Mouse (Mus musculus) midbrain, embryonic 11.5 days (tissue): Measurements from ENCODE around the gene Aldh1a2. TPM values are rescaled to one million over a fixed set of nuclear protein-coding genes. Genes with fewer than 3 reads are reported as not detected.
A peak's percentile ranks its signal among the peaks of the same experiment; 100 is the strongest.

Source experiments
- ATAC-seq: fragments of 200-750 bp; cut with Nextera tagmentation; 2 replicates; pipeline ENCODE4 v1.8.0; 2017; ENCODE audit warnings: moderate TSS enrichment, moderate library complexity; ENCODE audit not compliant: low FRiP score
- DNase-seq: peaks from one replicate; pipeline ENCODE4 v3.0.0; 2015; ENCODE audit warnings: low spot score; ENCODE audit errors: missing footprints
- H3K27ac ChIP-seq: fragments of 300-500 bp; sonication (generic); 2 replicates; pipeline ENCODE4 v1.5.1; 2014; ENCODE audit warnings: low read depth, low read length
- H3K27me3 ChIP-seq: fragments of 300-500 bp; sonication (generic); 2 replicates; pipeline ENCODE4 v1.6.1; 2014; ENCODE audit warnings: mild to moderate bottlenecking, low read length, moderate library complexity, mixed read lengths; ENCODE audit not compliant: control insufficient read depth, insufficient read depth
- H3K36me3 ChIP-seq: fragments of 300-500 bp; sonication (generic); 2 replicates; pipeline ENCODE4 v1.6.1; 2014; ENCODE audit warnings: mild to moderate bottlenecking, low read length, moderate library complexity, mixed read lengths; ENCODE audit not compliant: control insufficient read depth, insufficient read depth
- H3K4me1 ChIP-seq: fragments of 300-500 bp; sonication (generic); 2 replicates; pipeline ENCODE4 v1.6.1; 2014; ENCODE audit warnings: low read length; ENCODE audit not compliant: control insufficient read depth, insufficient read depth
- H3K4me2 ChIP-seq: fragments of 300-500 bp; sonication (generic); 2 replicates; pipeline ENCODE4 v1.6.1; 2014; ENCODE audit warnings: mild to moderate bottlenecking, moderate library complexity
- H3K4me3 ChIP-seq: fragments of 300-500 bp; sonication (generic); 2 replicates; pipeline ENCODE4 v1.5.1; 2014; ENCODE audit warnings: low read depth, low read length
- H3K9ac ChIP-seq: fragments of 300-500 bp; sonication (generic); 2 replicates; pipeline ENCODE4 v1.6.1; 2014; ENCODE audit warnings: low read length
- H3K9me3 ChIP-seq: fragments of 300-500 bp; sonication (generic); 2 replicates; pipeline ENCODE4 v1.6.1; 2016; ENCODE audit warnings: low read length; ENCODE audit not compliant: control insufficient read depth
- WGBS: fragments of 180-500 bp; shearing (Covaris S2); extraction: QIAGEN DNeasy Blood & Tissue Kit; methylation state at CpG from one replicate; pipeline ENCODE4 v1.1.7; 2014; 5-methylcytosine and 5-hydroxymethylcytosine counted together
- polyA plus RNA-seq: library from polyadenylated mRNA; unstranded; fragments of >200 nt; fragmentation: Nextera tagmentation; extraction: Ambion mirVana; gene quantifications from 2 replicates; pipeline ENCODE4 v1.2.1, GENCODE M21; 2014

Aldh1a2 gene
- polyA plus RNA-seq, 1 experiment from 2014 or later, result 0.60 TPM

- ATAC-seq (no peak), DNase-seq (peak; percentile 92)
- H3K9me3 ChIP-seq, result no peaks in the 10 kb centered on the region
- no peak overlapping the region for H3K27ac ChIP-seq
- WGBS, result 13% methylated on average over 2 of the region's 2 CpGs
- H3K27me3 ChIP-seq, result peaks cover 18% of the 10 kb centered on the region
- H3K4me2 ChIP-seq, result no peak overlapping the region
- H3K4me1 ChIP-seq, result peaks cover under 1% of the 10 kb centered on the region; the same call in 1 of the 2 replicates
- H3K9ac ChIP-seq, result no peak overlapping the region
- H3K4me3 ChIP-seq, result no peak overlapping the region
- H3K36me3 ChIP-seq, result no peaks in the 10 kb centered on the region
Observed at GRCm38 (mm10) chr9:71210870-71211269, 4.7 kb upstream of the Aldh1a2 start.

- 45% methylated on average over 4 of the region's 4 CpGs for WGBS
- H3K36me3 ChIP-seq, result no peaks in the 10 kb centered on the region
- H3K27me3 ChIP-seq, result peaks cover 40% of the 10 kb centered on the region
- no peak overlapping the region for H3K27ac ChIP-seq
- H3K9ac ChIP-seq, result no peak overlapping the region
- no peak for ATAC-seq
- no peaks in the 10 kb centered on the region for H3K9me3 ChIP-seq
- no peak for DNase-seq
- peaks cover 5% of the 10 kb centered on the region for H3K4me1 ChIP-seq
- H3K4me3 ChIP-seq, result no peak overlapping the region
- no peak overlapping the region for H3K4me2 ChIP-seq
Observed at GRCm38 (mm10) chr9:71213636-71214035, 2.0 kb upstream of the Aldh1a2 start.

- WGBS, result under 1% methylated on average over 56 of the region's 57 CpGs
- DNase-seq, result peak; percentile 97
- H3K27ac ChIP-seq, result no peak overlapping the region
- H3K4me1 ChIP-seq, result peaks cover 5% of the 10 kb centered on the region
- H3K27me3 ChIP-seq, result peaks cover 49% of the 10 kb centered on the region
- H3K4me2 ChIP-seq, result peak overlapping the region; percentile 53
- H3K9me3 ChIP-seq, result no peaks in the 10 kb centered on the region
- no peaks in the 10 kb centered on the region for H3K36me3 ChIP-seq
- no peak overlapping the region for H3K9ac ChIP-seq
- peak; percentile 46; the same call in 1 of the 2 replicates for ATAC-seq
- H3K4me3 ChIP-seq, result peak overlapping the region; percentile 34
Observed at GRCm38 (mm10) chr9:71216036-71216995, 727 bp downstream of the Aldh1a2 start.

GRCm38 (mm10) chr9:71216996-71217792, 1.6 kb downstream of the Aldh1a2 start:
- Histone ChIP-seq H3K36me3 (no peaks in the 10 kb centered on the region), H3K9me3 (no peaks in the 10 kb centered on the region), H3K27me3 (peaks cover 49% of the 10 kb centered on the region), H3K9ac (no peak overlapping the region), H3K4me1 (peaks cover 5% of the 10 kb centered on the region), H3K4me3 (no peak overlapping the region), H3K27ac (no peak overlapping the region), H3K4me2 (no peak overlapping the region)
- 3% methylated on average over 20 of the region's 20 CpGs for WGBS
- ATAC-seq, result no peak
- DNase-seq, result peak; percentile 93

GRCm38 (mm10) chr9:71217793-71218095, 2.2 kb downstream of the Aldh1a2 start:
- no peaks in the 10 kb centered on the region for H3K9me3 ChIP-seq
- ATAC-seq (no peak), DNase-seq (peak; percentile 89)
- H3K27ac ChIP-seq, result no peak overlapping the region
- no peak overlapping the region for H3K4me2 ChIP-seq
- H3K4me3 ChIP-seq, result no peak overlapping the region
- no peaks in the 10 kb centered on the region for H3K36me3 ChIP-seq
- H3K9ac ChIP-seq, result no peak overlapping the region
- peaks cover 49% of the 10 kb centered on the region for H3K27me3 ChIP-seq
- peaks cover 5% of the 10 kb centered on the region for H3K4me1 ChIP-seq
- 21% methylated on average over 5 of the region's 5 CpGs for WGBS

DNA sequence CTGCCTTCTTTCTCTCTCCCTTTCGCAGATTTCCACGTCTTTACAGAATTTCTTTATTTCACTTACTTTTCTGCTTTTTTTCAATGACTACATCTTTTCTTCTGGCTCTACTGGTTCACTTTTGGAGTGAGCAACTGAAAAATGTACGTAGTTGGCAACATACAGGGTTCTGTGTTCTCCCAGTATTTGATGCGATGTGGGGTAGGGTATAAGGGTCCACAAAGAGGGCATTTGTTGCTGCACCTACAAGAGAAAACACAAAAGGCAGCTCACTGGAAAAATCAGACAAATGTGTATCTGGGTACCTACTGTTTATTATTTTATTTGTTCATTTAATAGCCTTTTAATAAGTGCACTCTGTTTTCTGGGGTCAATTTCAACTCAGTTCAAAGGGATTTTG, 3.6 kb downstream of the Aldh1a2 start:
- no peak overlapping the region for H3K4me2 ChIP-seq
- WGBS, result 65% methylated on average over 4 of the region's 4 CpGs
- no peak overlapping the region for H3K27ac ChIP-seq
- H3K36me3 ChIP-seq, result no peaks in the 10 kb centered on the region
- H3K4me3 ChIP-seq, result no peak overlapping the region
- peaks cover 5% of the 10 kb centered on the region for H3K4me1 ChIP-seq
- H3K27me3 ChIP-seq, result peaks cover 48% of the 10 kb centered on the region
- no peak for ATAC-seq
- no peak overlapping the region for H3K9ac ChIP-seq
- no peak for DNase-seq
- no peaks in the 10 kb centered on the region for H3K9me3 ChIP-seq

DNA sequence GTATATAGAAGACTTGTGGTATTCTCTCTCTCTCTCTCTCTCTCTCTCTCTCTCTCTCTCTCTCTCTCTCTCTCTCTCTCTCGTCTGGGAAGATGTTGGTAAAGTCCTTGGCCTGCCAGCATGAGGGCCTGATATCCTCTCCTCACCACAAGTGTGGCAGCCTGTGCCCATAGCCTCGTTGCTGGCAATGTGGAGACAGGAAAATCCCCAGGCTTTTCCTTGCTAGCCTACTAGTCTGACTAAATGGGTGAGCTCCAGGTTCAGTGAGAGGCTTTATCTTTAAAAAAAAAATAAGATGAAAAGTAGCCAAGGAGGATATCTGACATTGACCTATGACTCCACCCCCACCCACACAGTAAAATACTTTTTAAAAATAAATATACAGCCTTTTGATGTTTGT, 4.8 kb downstream of the Aldh1a2 start:
- WGBS, result 39% methylated on average over 2 of the region's 2 CpGs
- ATAC-seq, result no peak
- no peaks in the 10 kb centered on the region for H3K9me3 ChIP-seq
- no peak overlapping the region for H3K4me2 ChIP-seq
- H3K36me3 ChIP-seq, result no peaks in the 10 kb centered on the region
- no peak overlapping the region for H3K27ac ChIP-seq
- H3K27me3 ChIP-seq, result peaks cover 36% of the 10 kb centered on the region
- no peak overlapping the region for H3K9ac ChIP-seq
- H3K4me3 ChIP-seq, result no peak overlapping the region
- peaks cover 5% of the 10 kb centered on the region for H3K4me1 ChIP-seq
- no peak for DNase-seq

GRCm38 (mm10) chr9:71227226-71227970, 11.8 kb downstream of the Aldh1a2 start:
- no peaks in the 10 kb centered on the region; the same call in 1 of the 2 replicates for H3K27me3 ChIP-seq
- WGBS, result 33% methylated on average over 10 of the region's 10 CpGs
- no peak overlapping the region for H3K4me2 ChIP-seq

More at GRCm38 (mm10) chr9:71227226-71227970, 11.8 kb downstream of the Aldh1a2 start:
- Histone ChIP-seq H3K4me3 (no peak overlapping the region), H3K27ac (no peak overlapping the region), H3K9ac (no peak overlapping the region), H3K36me3 (no peaks in the 10 kb centered on the region), H3K9me3 (no peaks in the 10 kb centered on the region), H3K4me1 (no peaks in the 10 kb centered on the region)
- no peak for ATAC-seq
- no peak for DNase-seq
